Mouse (Mus musculus) olfactory bulb, adult 2 months (tissue): ENCODE data around the gene Gm21830. TPM values are rescaled to one million over a fixed set of nuclear protein-coding genes. Genes with fewer than 3 reads are reported as not detected.
"Not testable (repeated sequence)": the region's sequence is repeated elsewhere in the genome, so short reads cannot be mapped to it uniquely, and the experiment has no call there.

Experiments
- H3K27ac ChIP-seq: fragments of 200-500 bp; 2 replicates; pipeline ENCODE4 v1.5.1; 2012; ENCODE audit warnings: low read depth, low read length; ENCODE audit not compliant: insufficient read depth
- H3K4me1 ChIP-seq: fragments of 200-500 bp; 2 replicates; pipeline ENCODE4 v1.6.1; 2012; ENCODE audit warnings: low read length; ENCODE audit not compliant: control insufficient read depth, insufficient read depth
- H3K4me3 ChIP-seq: fragments of 200-500 bp; 2 replicates; pipeline ENCODE4 v1.5.1; 2012; ENCODE audit warnings: mild to moderate bottlenecking, low read depth, low read length, moderate library complexity; ENCODE audit not compliant: insufficient read depth
- CTCF ChIP-seq: fragments of 200-500 bp; IDR thresholded peaks from 2 replicates; pipeline ENCODE4 v1.5.1; 2012; ENCODE audit warnings: low read depth, mild to moderate bottlenecking, low read length, moderate library complexity; ENCODE audit not compliant: insufficient read depth
- POLR2A ChIP-seq: fragments of 200-500 bp; IDR thresholded peaks from 2 replicates; pipeline ENCODE4 v1.6.1; 2012; ENCODE audit warnings: mild to moderate bottlenecking, low read depth, low read length, moderate library complexity; ENCODE audit not compliant: insufficient read depth
- WGBS: fragments of 180-500 bp; shearing (Covaris S2); methylation state at CpG from one replicate; pipeline ENCODE4 v1.1.7; 2018; 5-methylcytosine and 5-hydroxymethylcytosine counted together
- polyA plus RNA-seq: library from polyadenylated mRNA; stranded (reverse); fragments of >200 nt; gene quantifications from 2 replicates; pipeline ENCODE4 v1.2.4, GENCODE M21; 2012; ENCODE audit warnings: low replicate concordance; ENCODE audit not compliant: missing spikeins, insufficient read depth, insufficient read length

Gm21830 gene
- polyA plus RNA-seq, 1 experiment = not detected

- TF ChIP-seq POLR2A (no peak), CTCF (no peak)
- Histone ChIP-seq H3K4me3 (no peak overlapping the region), H3K27ac (no peak overlapping the region), H3K4me1 (no peaks in the 10 kb centered on the region)
- 88% methylated on average over 7 of the region's 7 CpGs for WGBS
Observed at GRCm38 (mm10) chr2:67467036-67467435, 53.5 kb downstream of the Gm21830 start.

GRCm38 (mm10) chr2:67470030-67470429 is 56.5 kb downstream of the Gm21830 start:
- WGBS = 94% methylated on average over 5 of the region's 5 CpGs
- not testable (repeated sequence) for H3K4me1 ChIP-seq, H3K4me3 ChIP-seq, H3K27ac ChIP-seq

GRCm38 (mm10) chr2:67477753-67478152 is 64.2 kb downstream of the Gm21830 start:
- WGBS = 24% methylated on average over 6 of the region's 6 CpGs
- H3K4me1 ChIP-seq = 0 out of 2 replicates have a peak, but pooled peaks cover 2% of the 10 kb centered on the region
- TF ChIP-seq POLR2A (no peak), CTCF (no peak)
- no peak overlapping the region for H3K27ac ChIP-seq
- no peak overlapping the region for H3K4me3 ChIP-seq

GRCm38 (mm10) chr2:67481051-67481450 is 67.5 kb downstream of the Gm21830 start:
- Histone ChIP-seq H3K4me3 (no peak overlapping the region), H3K4me1 (0 out of 2 replicates have a peak, but pooled peaks cover 2% of the 10 kb centered on the region), H3K27ac (no peak overlapping the region)
- WGBS = 72% methylated on average over 3 of the region's 3 CpGs
- TF ChIP-seq POLR2A (no peak), CTCF (no peak)

Other genes starting within 250 kb of the Gm21830 start
- not detected in 2 replicates for gene Gm26727, start 19.5 kb downstream of the Gm21830 start, polyA plus RNA-seq
- not detected in 2 replicates for gene Xirp2, start 32.3 kb downstream of the Gm21830 start, polyA plus RNA-seq
- gene B3galt1, start 152.1 kb downstream of the Gm21830 start, polyA plus RNA-seq = not detected in 2 replicates